Mouse (Mus musculus) adrenal gland (tissue): Measurements from ENCODE around the gene Rbmxl2.

Source experiments
- intact Hi-C: fragments of 180-260 bp; cut with DNase I; formaldehyde crosslinking; loops from one replicate; pipeline ENCODE4 v1.15.1; 2025
- long read RNA-seq, 2 experiments: library from polyadenylated mRNA; unstranded; transcript quantifications; one replicate each; pipeline ENCODE4 v2.0.0; 2020; ENCODE audit warnings: borderline replicate concordance in 1 of 2; ENCODE audit not compliant: insufficient replicate concordance in 1 of 2

The Rbmxl2 gene
- long read RNA-seq, experiment 1 = 0 reads
- long read RNA-seq, experiment 2 = 0 reads

- intact Hi-C loops = no loop called here
Observed at GRCm38 (mm10) chr7:107209204-107209860, at the start of gene Rbmxl2. Gene Rbmxl2 (plus strand): TSS chr7:107209445.

GRCm38 (mm10) chr7:107166690-107167089 is 42.6 kb upstream of the Rbmxl2 start, which contains the start of gene Nlrp14:
Gene Nlrp14 (plus strand): TSS chr7:107166990.
- intact Hi-C loops = no loop called here

GRCm38 (mm10) chr7:107180406-107180805 is 28.8 kb upstream of the Rbmxl2 start:
- intact Hi-C loops = no loop called here

- intact Hi-C loops = no loop called here
Observed at GRCm38 (mm10) chr7:107201817-107202216, 7.4 kb upstream of the Rbmxl2 start.

- intact Hi-C loops = no loop called here
Observed at GRCm38 (mm10) chr7:107207843-107208242, 1.4 kb upstream of the Rbmxl2 start.

- intact Hi-C loops = no loop called here
Observed at GRCm38 (mm10) chr7:107210126-107210576, 906 bp downstream of the Rbmxl2 start.

GRCm38 (mm10) chr7:107215723-107216122 is 6.5 kb downstream of the Rbmxl2 start:
- intact Hi-C loops = loop anchor here (5.0 kb wide), 1 partner anchor 312 kb away; no protein-coding TSS in a partner anchor

GRCm38 (mm10) chr7:107216845-107217244 is 7.6 kb downstream of the Rbmxl2 start:
- intact Hi-C loops = loop anchor here (5.0 kb wide), 1 partner anchor 310 kb away; no protein-coding TSS in a partner anchor

GRCm38 (mm10) chr7:107236854-107237253 is 27.6 kb downstream of the Rbmxl2 start:
- intact Hi-C loops = no loop called here

- intact Hi-C loops = no loop called here
Observed at GRCm38 (mm10) chr7:107237498-107237897, 28.3 kb downstream of the Rbmxl2 start.

- intact Hi-C loops = no loop called here
Observed at GRCm38 (mm10) chr7:107241371-107241883, 32.2 kb downstream of the Rbmxl2 start.

GRCm38 (mm10) chr7:107250211-107250985 is 41.2 kb downstream of the Rbmxl2 start:
- intact Hi-C loops = no loop called here

- intact Hi-C loops = no loop called here
Observed at GRCm38 (mm10) chr7:107253355-107253754, 44.1 kb downstream of the Rbmxl2 start.

GRCm38 (mm10) chr7:107259936-107260335 is 50.7 kb downstream of the Rbmxl2 start:
- intact Hi-C loops = no loop called here
